Mouse (Mus musculus): ENCODE results near the gene Ggta1. TPM values are rescaled to one million over a fixed set of nuclear protein-coding genes. Genes with fewer than 3 reads are reported as not detected.

Gene Ggta1
- total RNA-seq, 2 experiments from 2014 or later = 8.4 to 12.5 TPM

DNA sequence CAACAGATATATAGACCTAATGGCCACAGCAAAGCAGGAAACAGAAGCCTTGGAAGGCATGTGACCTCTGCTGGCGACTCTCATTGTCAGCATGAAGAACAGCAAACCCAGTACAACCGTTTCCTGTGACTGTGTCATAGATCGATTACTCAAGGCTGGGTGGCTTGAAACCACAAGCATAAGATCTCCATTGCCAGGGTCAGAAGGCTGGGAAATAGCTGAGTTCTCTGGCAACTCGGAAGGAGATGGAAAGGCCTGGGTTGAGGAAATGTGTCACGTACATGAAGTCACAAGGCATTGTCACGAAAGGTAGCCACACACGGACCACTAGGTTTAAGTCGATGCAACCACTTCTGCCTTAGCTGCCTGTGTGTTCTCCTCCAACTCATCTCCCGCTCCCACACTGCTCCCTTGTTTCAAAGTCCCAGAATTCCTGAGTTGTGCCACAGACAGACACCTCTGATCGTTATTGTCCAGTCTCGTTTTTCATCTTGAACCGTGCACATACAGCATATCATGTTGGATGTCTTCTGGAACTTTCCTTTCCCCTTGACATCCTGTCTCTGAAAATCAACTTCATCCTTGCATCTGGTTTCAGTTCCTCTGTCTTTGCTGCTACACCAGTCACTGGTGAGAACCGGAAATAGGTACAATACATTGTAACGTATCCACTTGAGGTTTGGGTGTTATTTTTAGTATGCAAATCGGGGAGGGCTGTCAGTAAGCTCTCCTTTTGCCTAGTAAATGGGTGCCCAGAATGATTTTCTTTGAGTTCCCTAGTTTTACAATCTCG, 32.7 kb upstream of the Ggta1 start:
- 0 out of 2 replicates have a peak, but pooled peaks have one; percentile 45 for ATAC-seq (replicated peaks; ENCODE audit: low FRiP score, low TSS enrichment, poor library complexity, severe bottlenecking)

DNA sequence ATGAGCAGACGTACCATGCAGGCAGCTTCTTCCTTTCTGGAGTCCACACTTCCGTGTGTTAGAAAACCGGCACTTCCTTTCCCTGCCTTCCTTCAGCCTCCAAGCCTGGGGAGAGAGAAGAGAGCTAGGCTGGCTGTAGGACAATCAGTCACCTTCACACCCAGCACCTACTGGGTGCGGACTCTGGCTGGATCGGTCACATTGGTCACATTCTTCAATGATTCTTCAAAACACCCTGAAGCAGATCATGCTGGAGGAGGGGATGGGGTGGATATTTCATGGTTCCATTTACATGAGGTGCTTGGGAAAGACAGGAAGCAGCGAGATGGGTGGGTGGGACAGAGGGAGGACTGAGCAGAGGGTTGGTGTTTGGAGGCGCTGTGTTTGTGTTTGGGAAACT, 30.5 kb upstream of the Ggta1 start:
- ATAC-seq (replicated peaks; ENCODE audit: low FRiP score, low TSS enrichment, poor library complexity, severe bottlenecking) = no peak

DNA sequence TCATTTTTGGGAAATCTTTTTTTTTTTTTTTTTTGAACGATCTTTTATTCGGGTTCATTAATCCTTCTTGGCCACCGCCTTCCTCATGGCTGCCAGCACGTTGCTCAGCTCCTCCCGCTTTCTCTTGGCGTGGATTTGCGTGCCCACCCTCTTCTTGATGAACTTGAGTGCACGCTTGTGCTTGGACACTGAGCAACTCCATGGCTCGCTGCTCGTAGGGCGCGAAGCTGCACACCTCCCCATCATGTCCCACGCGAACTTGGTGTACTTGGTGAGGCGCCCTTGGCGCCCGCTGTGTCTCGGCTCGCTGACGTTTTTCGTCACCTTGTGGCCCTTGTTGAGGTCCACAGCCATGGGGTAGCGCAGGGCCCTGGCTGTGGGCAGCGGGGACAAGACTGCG, 28.1 kb upstream of the Ggta1 start:
- ATAC-seq (replicated peaks; ENCODE audit: low FRiP score, low TSS enrichment, poor library complexity, severe bottlenecking) = no peak

DNA sequence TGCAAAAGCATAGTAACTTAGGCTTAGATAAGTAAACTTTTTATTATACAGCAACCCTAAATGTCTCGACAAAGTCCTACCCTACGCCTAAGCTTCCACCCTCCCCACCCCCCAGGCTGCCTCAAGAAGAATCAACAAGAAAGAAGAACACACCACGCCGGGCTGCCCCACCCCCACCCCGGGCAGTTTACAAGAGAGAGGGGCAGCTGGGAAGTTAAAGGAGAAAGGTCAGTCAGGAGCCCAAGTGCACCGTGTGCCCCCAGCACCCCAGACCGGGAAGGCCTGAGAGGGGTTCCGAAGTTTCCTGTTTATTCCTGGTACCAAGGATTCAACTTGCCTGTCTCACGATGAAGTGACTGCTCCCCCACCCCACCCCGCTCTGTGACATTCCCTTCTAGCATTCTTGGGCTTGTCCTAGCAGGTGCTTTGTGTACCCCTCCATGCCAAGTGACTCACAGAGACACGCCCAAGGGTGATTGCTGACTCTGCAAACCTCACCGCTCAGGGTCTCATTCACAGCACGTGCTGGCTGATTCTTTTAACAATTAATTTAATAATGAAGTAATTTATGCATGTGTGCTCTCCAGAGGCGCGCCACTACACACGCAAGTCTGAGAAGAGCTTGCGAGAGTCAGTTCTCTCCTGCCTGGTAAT, 27.6 kb upstream of the Ggta1 start:
- no peak for ATAC-seq (replicated peaks; ENCODE audit: low FRiP score, low TSS enrichment, poor library complexity, severe bottlenecking)

DNA sequence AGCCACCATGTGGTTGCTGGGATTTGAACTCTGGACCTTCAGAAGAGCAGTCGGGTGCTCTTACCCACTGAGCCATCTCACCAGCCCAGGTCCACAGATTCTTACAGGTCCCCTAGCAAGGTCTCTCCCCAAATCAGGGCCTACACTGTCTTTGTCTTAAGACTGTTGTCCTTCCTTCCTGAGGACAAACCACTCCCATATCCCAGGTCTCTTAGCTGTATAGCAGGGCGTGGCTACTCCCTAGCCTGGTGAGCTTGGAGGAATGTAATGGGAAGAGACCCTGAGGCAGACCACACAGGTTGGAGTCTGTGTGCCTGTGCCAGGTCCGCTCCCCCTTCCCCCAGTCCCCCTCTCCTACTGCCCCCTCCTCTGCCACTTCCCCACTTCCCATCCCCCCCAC, 24.7 kb upstream of the Ggta1 start:
- ATAC-seq (replicated peaks; ENCODE audit: low FRiP score, low TSS enrichment, poor library complexity, severe bottlenecking) = no peak

DNA sequence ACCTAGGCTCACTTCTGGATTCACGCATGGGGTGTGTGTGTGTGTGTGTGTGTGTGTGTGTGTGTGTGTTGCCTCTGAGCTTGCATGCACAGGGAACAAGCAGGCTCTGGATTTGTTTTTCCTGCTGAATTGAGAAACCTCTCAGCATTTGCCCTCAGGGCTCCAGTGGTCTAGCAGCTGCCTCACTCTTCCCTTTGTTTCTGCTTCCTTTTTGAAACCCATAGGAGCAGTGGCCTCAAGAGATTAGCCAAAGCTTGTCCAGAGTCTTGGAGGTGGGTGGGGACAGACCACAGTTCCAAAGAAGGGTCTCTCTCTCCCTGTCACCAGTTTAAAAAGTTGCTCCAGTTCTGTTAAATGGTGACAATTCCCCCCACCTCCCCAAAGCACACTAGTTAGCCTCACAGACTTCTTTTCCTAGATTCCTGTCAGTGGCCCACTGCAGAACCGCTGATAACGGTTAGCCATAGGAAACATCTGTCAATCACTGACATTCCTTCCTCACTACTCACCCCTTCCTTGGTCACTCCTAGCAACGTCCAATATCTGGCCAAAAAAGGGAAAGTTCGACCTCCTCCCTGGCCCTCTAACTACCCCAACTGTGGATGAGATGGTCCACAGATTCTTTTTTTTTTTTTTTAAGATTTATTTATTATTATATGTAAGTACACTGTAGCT, 24.1 kb upstream of the Ggta1 start:
- no peak for ATAC-seq (replicated peaks; ENCODE audit: low FRiP score, low TSS enrichment, poor library complexity, severe bottlenecking)

DNA sequence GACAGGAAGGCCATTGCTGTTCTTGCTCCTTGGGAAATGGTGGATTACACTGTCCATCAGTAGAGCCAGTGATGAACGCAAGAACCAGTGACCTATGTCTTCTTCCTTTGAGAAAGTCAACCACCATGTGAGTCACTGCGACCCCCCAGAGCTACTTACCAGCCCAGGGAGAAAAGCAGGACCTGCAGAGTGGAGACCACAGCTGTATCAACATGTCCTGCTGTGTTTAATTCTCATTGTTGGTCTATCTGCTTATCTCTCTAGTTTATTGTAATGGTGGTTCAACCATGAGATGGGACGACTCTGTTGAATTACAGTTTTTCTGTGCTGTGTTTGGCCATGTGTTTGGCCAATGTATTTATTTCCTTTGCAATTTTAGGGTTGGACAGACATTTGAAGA, 21.1 kb upstream of the Ggta1 start:
- no peak for ATAC-seq (replicated peaks; ENCODE audit: low FRiP score, low TSS enrichment, poor library complexity, severe bottlenecking)

DNA sequence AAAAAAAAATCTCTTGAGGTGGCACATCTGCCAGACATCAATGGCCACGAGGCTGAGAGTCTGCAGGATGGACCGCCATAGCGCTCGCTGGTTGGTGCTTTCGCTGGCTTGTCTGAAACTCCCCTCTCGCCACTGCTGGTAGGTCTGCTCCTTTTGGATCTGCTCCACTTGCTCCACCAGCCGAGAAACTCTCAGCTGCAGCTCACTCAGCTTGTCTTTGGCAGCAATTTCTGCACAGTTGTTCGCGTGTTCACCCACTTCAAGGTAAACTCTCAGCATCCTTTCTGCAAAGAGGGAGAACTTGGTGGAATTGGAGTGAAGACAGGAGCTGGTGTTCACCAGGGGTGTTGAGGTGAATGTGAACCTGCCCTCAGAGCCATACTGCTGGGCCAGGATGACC, 20.4 kb upstream of the Ggta1 start:
- ATAC-seq (replicated peaks; ENCODE audit: low FRiP score, low TSS enrichment, poor library complexity, severe bottlenecking) = no peak

DNA sequence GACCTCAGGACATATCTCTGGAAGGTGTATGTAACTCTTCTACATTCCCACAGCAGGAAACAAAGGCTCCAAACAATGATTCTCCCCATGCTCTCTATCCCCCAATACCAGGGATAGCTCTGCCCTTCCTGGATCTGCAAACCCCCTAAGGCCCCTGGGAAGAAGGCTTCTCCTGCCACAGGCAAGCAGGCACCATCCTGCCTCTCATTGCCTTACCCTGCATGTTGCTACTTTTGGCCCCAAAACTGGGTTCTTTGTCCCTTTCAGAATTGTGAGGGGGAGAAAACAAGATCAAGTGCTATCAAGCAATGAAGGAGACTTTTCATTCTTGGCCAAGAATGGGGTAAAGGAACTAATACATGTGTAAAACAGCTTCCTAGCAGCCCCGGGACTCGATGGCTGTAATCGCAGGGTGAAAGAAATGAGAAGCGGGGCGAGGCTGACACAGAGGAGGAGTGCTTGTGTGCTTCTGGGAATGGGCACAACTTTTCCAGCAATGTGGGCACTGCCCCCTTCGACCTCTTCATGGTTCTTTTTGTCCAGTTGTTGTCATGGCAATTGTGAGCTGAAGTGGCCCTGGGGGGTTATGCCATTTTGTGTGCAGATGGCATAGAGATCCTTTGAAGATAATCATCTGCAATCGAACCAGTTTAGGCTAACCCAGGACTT, 18.4 kb upstream of the Ggta1 start:
- no peak for ATAC-seq (replicated peaks; ENCODE audit: low FRiP score, low TSS enrichment, poor library complexity, severe bottlenecking)

DNA sequence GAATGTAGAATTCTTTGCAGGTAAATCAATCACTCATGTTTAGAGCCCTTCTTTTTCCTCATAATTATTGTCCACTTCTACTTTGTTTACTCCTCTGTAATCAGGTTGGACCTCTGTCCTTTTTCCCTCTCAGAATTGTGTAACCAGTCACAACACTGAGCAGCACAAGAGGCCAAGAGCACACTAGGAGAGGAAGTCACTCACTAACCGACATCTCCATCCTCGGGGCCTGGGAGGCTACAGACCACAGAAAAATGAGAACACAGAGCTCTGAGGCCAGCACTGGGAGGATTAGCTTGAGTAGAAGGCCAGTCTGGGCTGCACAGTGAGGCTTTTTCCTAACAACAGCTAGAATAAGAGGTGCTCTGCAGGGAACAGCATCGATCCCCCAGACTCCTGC, 17.0 kb upstream of the Ggta1 start:
- ATAC-seq (replicated peaks; ENCODE audit: low FRiP score, low TSS enrichment, poor library complexity, severe bottlenecking) = no peak

DNA sequence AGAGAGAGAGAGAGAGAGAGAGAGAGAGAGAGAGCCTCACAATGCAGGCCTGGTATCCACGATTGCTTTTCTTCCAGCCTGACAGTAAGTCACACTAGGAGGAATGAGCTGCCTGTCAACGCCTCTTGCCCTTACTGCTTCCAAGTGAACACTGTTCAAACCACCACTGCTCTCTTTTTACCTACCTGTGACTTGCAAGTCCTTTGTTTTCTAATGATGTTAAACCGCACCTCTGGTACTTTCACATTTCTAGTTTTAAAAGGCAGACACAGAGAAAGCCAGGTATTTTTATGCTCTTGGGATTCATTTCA, 15.7 kb upstream of the Ggta1 start:
- no peak for ATAC-seq (replicated peaks; ENCODE audit: low FRiP score, low TSS enrichment, poor library complexity, severe bottlenecking)

DNA sequence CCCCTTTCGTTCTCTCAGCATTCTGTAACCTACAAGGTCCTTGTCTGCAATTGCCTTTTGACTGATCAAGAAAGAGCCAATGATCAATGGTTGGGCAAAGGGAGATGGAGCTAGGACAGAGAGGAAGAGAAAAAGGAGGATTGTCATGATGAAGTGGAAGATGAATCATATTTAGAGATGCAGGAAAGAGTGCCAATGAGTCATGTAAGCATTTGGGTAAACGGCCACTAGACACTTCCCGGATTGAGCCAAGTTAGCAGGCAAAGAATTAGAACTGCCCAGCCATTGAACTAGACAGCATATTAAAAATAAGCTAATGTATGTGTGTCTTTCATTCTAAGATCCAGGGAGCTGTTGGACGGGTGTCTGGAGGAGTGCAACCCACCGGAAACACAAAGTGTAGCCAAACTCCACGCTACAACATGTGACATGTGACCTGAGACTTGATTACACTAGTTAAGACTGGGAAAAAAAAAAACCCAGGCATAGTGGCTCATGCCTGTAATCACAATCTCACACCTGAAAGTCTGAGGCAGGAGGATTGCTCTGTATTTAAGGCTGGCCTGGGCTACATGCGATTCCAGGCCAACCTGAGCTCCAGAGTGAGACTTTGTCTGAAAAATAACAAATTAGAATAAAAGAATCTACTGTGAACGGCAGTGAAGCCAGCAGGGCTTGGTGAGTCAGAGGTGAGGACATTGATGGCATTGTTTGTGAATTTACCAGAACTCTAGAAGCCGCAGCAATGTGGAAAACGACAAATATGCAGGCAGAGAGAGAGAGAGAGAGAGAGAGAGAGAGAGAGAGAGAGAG, 15.2 kb upstream of the Ggta1 start:
- no peak for ATAC-seq (replicated peaks; ENCODE audit: low FRiP score, low TSS enrichment, poor library complexity, severe bottlenecking)

DNA sequence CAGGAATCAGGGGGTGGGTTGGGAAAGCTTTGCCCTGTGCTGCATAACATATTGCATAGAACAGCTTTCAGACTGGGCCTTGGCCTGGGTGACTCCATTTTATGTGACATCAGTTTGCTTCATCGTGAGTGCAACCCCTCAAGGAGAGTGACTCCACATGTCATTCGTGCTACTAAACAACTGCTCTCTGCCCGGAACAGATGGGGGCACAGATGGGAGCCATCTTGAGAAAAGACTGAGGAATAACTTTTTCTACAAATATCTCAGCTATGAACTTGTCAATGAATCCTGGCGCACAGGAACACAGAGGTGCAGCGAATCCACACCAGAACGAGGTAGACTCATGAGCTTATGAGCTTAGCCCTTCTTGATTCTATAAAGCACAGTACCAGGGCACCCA, 14.3 kb upstream of the Ggta1 start:
- ATAC-seq (replicated peaks; ENCODE audit: low FRiP score, low TSS enrichment, poor library complexity, severe bottlenecking) = no peak

DNA sequence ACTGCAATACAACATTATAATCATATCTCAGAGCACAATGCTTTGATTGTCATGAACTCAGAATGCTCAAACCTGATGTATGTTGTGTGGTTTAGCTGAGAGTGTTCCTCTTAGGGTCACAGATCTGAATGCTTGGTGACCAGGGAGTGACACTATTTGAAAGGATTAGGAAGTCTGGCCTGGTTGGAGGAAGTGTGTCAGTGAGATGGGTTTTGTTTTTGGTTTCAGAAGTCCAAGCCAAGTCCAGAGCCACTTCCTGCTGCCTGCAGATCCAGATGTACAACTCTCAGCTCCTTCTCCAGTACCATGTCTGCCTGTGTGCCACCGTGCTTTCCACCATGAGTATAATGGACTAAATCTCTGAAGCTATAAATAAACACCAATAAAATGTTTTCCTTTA, 11.9 kb upstream of the Ggta1 start:
- ATAC-seq (replicated peaks; ENCODE audit: low FRiP score, low TSS enrichment, poor library complexity, severe bottlenecking) = no peak

DNA sequence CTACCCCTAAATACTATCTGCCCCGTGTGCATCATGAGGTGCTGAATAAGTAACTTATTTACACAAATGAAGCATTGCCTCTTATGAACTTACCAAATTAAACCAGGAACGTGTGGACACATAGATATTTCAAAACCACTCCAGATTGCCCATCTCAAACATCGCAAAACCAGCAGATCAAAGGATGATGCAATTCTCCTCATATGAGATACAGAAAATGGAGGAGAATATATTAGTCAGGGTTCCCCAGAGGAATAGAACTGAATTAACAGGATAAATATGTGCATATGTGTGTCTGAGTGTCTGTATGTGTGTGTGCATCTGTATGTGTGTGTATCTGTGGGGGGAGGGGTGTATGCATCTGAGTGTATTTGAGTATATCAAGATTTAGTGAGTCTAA, 6.2 kb upstream of the Ggta1 start:
- no peak for ATAC-seq (replicated peaks; ENCODE audit: low FRiP score, low TSS enrichment, poor library complexity, severe bottlenecking)

DNA sequence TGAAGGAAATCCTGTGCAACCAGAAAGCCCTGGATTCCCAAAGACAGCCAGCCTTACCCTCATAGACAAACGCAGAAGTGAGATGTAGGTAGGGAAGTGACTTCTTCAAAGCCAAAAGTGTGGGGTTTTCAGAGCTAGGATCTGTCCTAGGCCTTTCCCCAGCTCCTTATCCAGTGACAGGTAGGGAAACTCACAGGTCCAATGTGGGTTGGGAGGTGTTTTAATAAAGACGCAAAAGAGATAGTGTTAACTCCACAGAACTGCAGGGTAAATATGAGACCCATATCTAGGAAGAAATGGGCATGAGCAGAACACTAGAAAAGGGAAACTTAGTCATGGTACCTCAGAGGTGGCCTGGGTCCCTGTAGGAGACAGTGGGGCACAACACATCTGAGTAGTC, 5.2 kb upstream of the Ggta1 start:
- no peak for ATAC-seq (replicated peaks; ENCODE audit: low FRiP score, low TSS enrichment, poor library complexity, severe bottlenecking)

DNA sequence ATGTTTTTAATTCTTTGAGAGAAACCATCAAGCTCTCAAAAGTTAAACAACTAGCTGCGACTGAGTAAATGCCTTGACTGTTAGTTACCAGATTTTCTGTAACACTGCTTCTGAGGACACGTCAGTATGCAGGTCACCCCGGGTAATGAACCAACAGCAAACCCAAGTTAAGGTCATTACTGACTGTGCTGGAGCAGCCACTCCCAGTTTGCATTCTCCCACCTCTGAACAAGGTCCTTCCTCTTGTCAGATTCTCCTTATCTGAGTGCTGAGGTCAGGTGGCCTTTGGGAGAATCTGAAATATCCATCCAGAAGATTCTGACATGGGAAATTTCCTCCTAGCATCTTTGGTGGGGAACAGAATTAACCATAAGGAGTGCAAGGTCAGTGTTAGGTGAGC, 4.8 kb upstream of the Ggta1 start:
- no peak for ATAC-seq (replicated peaks; ENCODE audit: low FRiP score, low TSS enrichment, poor library complexity, severe bottlenecking)

DNA sequence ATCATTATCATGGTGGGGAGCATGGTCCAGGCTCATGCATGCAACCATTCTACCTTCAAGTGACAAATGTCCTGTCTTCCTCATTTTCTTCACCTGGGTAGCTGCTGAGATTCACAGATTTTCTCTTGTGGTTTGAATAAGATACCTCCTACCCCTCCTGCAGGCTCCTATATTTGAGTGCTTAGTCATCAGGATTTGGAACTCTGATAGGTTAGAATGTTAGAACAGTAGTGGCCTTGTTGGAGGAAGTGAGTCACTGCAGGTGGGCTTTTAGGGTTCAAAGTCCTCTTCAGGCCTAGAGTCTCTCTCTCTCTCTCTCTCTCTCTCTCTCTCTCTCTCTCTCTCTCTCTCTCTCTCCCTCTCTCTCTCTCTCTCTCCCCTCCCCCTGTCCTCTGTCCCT, 2.6 kb upstream of the Ggta1 start:
- ATAC-seq (replicated peaks; ENCODE audit: low FRiP score, low TSS enrichment, poor library complexity, severe bottlenecking) = no peak

DNA sequence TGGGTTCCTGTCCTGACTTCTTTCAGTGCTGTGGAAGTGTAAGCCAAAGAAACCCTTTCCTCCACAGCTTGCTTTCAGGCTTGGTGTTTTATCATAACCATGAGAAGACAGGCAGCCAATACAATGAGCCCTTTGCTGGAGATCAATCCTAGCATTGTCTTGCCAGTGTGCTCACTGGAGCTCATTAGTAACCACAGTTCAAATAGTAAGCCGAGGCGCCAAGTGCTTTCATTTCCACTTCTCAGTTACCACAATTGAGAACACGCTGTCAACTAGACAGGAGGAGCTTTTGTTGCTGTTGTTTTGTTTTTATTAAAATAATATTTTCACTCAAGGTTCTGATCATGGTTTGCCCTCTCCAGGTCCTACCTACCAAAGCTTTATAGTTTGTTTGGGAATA, 1.5 kb upstream of the Ggta1 start:
- no peak for ATAC-seq (replicated peaks; ENCODE audit: low FRiP score, low TSS enrichment, poor library complexity, severe bottlenecking)

DNA sequence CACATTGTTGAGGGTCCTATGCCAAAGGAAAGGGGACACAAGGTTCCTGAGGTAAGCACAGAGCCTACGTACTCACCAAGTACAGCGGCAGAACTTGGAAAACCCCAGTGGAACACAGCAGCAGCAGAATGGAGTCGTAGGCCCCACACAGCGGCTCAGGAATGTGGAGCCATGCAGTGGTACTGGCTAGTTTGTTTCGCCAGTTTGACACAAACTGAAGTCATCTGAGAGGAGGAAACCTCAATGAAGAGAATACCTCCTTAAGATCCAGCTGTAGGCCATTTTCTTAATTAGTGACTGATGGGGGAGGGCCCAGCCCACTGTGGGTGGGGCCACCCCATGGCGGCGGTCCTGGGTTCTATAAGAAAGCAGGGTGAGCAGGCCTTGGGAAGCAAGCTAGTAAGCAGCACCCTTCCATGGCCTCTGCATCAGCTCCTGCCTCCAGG, 1.1 kb upstream of the Ggta1 start:
- no peak for ATAC-seq (replicated peaks; ENCODE audit: low FRiP score, low TSS enrichment, poor library complexity, severe bottlenecking)

Data from megakaryocyte-erythroid progenitor cell, adult 5-6 weeks (primary cell).